8 mouse cellular contexts compared by ENCODE assay signal in genomic region chr6:112362349-112362958, GRCm38 (mm10). TPM values are rescaled to one million over a fixed set of nuclear protein-coding genes. Genes with fewer than 3 reads are reported as not detected.
DNase-seq lines count a peak whose midpoint lies in the region; ATAC-seq and TF ChIP-seq lines count a peak whose summit lies in the region.

No protein-coding gene starts in this region.

- TF ChIP-seq POLR2A in cortical plate, adult 2 months (IDR thresholded peaks at IDR 0.05; ENCODE audit: extremely low read depth, insufficient read depth, low read length), result no peak

- H3K9me3 ChIP-seq in kidney, embryonic 16.5 days (ENCODE audit: low read length), result no peaks in the 10 kb centered on the region
- H3K9me3 ChIP-seq in limb, embryonic 12.5 days, result no peaks in the 10 kb centered on the region
- no peaks in the 10 kb centered on the region for H3K9me3 ChIP-seq in neural tube, embryonic 13.5 days

- H3K4me3 ChIP-seq in cortical plate, adult 2 months (ENCODE audit: insufficient read depth, low read length), result no peak overlapping the region
- H3K4me3 ChIP-seq in kidney, embryonic 16.5 days (ENCODE audit: low read length), result no peak overlapping the region
- no peak overlapping the region for H3K4me3 ChIP-seq in limb, embryonic 12.5 days (replicated peaks)
- no peak overlapping the region for H3K4me3 ChIP-seq in neural tube, embryonic 13.5 days

- 35% methylated on average over 6 of the region's 6 CpGs for WGBS in kidney, embryonic 16.5 days
- 36% methylated on average over 6 of the region's 6 CpGs for WGBS in limb, embryonic 12.5 days
- 43% methylated on average over 6 of the region's 6 CpGs for WGBS in neural tube, embryonic 13.5 days

- ATAC-seq in kidney, embryonic 16.5 days (ENCODE audit: low FRiP score, low TSS enrichment), result peak; percentile 73; the same call in 1 of the 2 replicates
- ATAC-seq in limb, embryonic 12.5 days (ENCODE audit: insufficient number of reproducible peaks, insufficient read depth, low FRiP score, low TSS enrichment, low read depth), result peak; percentile 51; the same call in 1 of the 2 replicates
- 0 out of 2 replicates have a peak, but pooled peaks have one; percentile 40 for ATAC-seq in neural tube, embryonic 13.5 days (ENCODE audit: low read depth)

- H3K27ac ChIP-seq in cortical plate, adult 2 months (ENCODE audit: insufficient read depth, low read length), result no peak overlapping the region
- no peak overlapping the region for H3K27ac ChIP-seq in kidney, embryonic 16.5 days (ENCODE audit: low read length)
- no peak overlapping the region for H3K27ac ChIP-seq in limb, embryonic 12.5 days
- no peak overlapping the region for H3K27ac ChIP-seq in neural tube, embryonic 13.5 days (replicated peaks)

- peak; percentile 92 for TF ChIP-seq CTCF in cortical plate, adult 2 months (IDR thresholded peaks at IDR 0.05; ENCODE audit: extremely low read depth, insufficient read depth, low read length)

- no peak overlapping the region for H3K4me2 ChIP-seq in kidney, embryonic 16.5 days (replicated peaks; ENCODE audit: low read depth, low read length)
- H3K4me2 ChIP-seq in limb, embryonic 12.5 days, result no peak overlapping the region
- H3K4me2 ChIP-seq in neural tube, embryonic 13.5 days, result no peak overlapping the region

- no peaks in the 10 kb centered on the region for H3K36me3 ChIP-seq in kidney, embryonic 16.5 days (ENCODE audit: insufficient read depth, low read length)
- no peaks in the 10 kb centered on the region for H3K36me3 ChIP-seq in limb, embryonic 12.5 days
- H3K36me3 ChIP-seq in neural tube, embryonic 13.5 days, result no peaks in the 10 kb centered on the region

- DNase-seq in 3134 (ENCODE audit: extremely low read depth, insufficient read length, low spot score) (peak; percentile 47), ZHBTc4 (ENCODE audit: low read depth, low spot score) (peak; percentile 83)
- peak; percentile 36 to 65 for DNase-seq in gastrocnemius, postnatal 4 days (ENCODE audit: low spot score in 2 of 2)
- DNase-seq in urinary bladder, adult 18-20 months (ENCODE audit: low spot score in 2 of 2), result peak; percentile 42 to 50

- no peak overlapping the region for H3K9ac ChIP-seq in kidney, embryonic 16.5 days (replicated peaks; ENCODE audit: low read length)
- H3K9ac ChIP-seq in limb, embryonic 12.5 days (replicated peaks), result no peak overlapping the region
- no peak overlapping the region for H3K9ac ChIP-seq in neural tube, embryonic 13.5 days

- H3K27me3 ChIP-seq in kidney, embryonic 16.5 days (ENCODE audit: insufficient read depth, low read length), result no peaks in the 10 kb centered on the region
- H3K27me3 ChIP-seq in limb, embryonic 12.5 days, result no peaks in the 10 kb centered on the region
- no peaks in the 10 kb centered on the region for H3K27me3 ChIP-seq in neural tube, embryonic 13.5 days

- H3K4me1 ChIP-seq in cortical plate, adult 2 months (ENCODE audit: control insufficient read depth, insufficient read depth, low read length), result no peaks in the 10 kb centered on the region; the same call in 1 of the 2 replicates
- H3K4me1 ChIP-seq in kidney, embryonic 16.5 days (ENCODE audit: insufficient read depth, low read length), result no peaks in the 10 kb centered on the region
- H3K4me1 ChIP-seq in limb, embryonic 12.5 days (replicated peaks), result no peaks in the 10 kb centered on the region
- no peaks in the 10 kb centered on the region for H3K4me1 ChIP-seq in neural tube, embryonic 13.5 days (replicated peaks)

RNA-seq across cellular contexts. Expression of gene Ssu2, which starts 25.4 kb away (rescaled TPM):
- polyA plus RNA-seq in cortical plate, adult 2 months (2012; rRNA removed), result 0.50 and 0.55 TPM in 2 replicates
- total RNA-seq in gastrocnemius, postnatal 4 days (2021), result 1 to 10 TPM; 2.8 to 3.3 TPM
- 3.9 and 6.1 TPM in 2 replicates for polyA plus RNA-seq in kidney, embryonic 16.5 days (2015; fragmentation: Nextera tagmentation; extraction: Ambion mirVana)
- polyA plus RNA-seq in limb, embryonic 12.5 days (2016; fragmentation: Nextera tagmentation; extraction: Ambion mirVana), result 1.5 and 2.1 TPM in 2 replicates
- polyA plus RNA-seq in neural tube, embryonic 13.5 days (2015; fragmentation: Nextera tagmentation; extraction: Ambion mirVana), result 0.90 and 1.1 TPM in 2 replicates
